Mouse (Mus musculus) CH12.LX (cell line): ENCODE data around the gene Frk.

Experiments used
- BHLHE40 ChIP-seq: IDR thresholded peaks from 2 replicates; pipeline ENCODE4 v1.6.1; 2011; ENCODE audit warnings: mild to moderate bottlenecking, low read depth, low read length, improper control_type of control experiment
- CTCF ChIP-seq, 2 experiments: IDR thresholded peaks in 1 of 2; conservative IDR thresholded peaks in 1 of 2; 2 replicates each; pipeline ENCODE4 v1.5.1; 2011 to 2012; ENCODE audit warnings: low read depth in 2 of 2, low read length in 2 of 2, improper control_type of control experiment in 1 of 2, inconsistent platforms in 1 of 2, mild to moderate bottlenecking in 1 of 2, moderate library complexity in 1 of 2
- E2F4 ChIP-seq: IDR thresholded peaks from 2 replicates; pipeline ENCODE4 v1.6.1; 2011; ENCODE audit warnings: low read depth, low read length, improper control_type of control experiment; ENCODE audit not compliant: insufficient replicate concordance
- ELF1 ChIP-seq: IDR thresholded peaks from 2 replicates; pipeline ENCODE4 v1.6.1; 2014; ENCODE audit warnings: low read depth, mild to moderate bottlenecking, inconsistent platforms, low read length, improper control_type of control experiment
- EP300 ChIP-seq: IDR thresholded peaks from 2 replicates; pipeline ENCODE4 v1.6.1; 2011; ENCODE audit warnings: low read length, improper control_type of control experiment
- GABPA ChIP-seq: IDR thresholded peaks from 2 replicates; pipeline ENCODE4 v1.6.1; 2012; ENCODE audit warnings: low read depth, low read length, improper control_type of control experiment, inconsistent platforms; ENCODE audit not compliant: insufficient replicate concordance
- HCFC1 ChIP-seq: IDR thresholded peaks from 2 replicates; pipeline ENCODE4 v1.6.1; 2012; ENCODE audit warnings: low read depth, mild to moderate bottlenecking, inconsistent platforms, low read length, improper control_type of control experiment
- JUND ChIP-seq: conservative IDR thresholded peaks from 2 replicates; pipeline ENCODE4 v1.6.1; 2011; ENCODE audit warnings: low read depth, low read length, improper control_type of control experiment
- MXI1 ChIP-seq: IDR thresholded peaks from 2 replicates; pipeline ENCODE4 v1.6.1; 2011; ENCODE audit warnings: mild to moderate bottlenecking, low read depth, low read length, improper control_type of control experiment
- MYC ChIP-seq: IDR thresholded peaks from 2 replicates; pipeline ENCODE4 v1.6.1; 2011; ENCODE audit warnings: low read depth, mild to moderate bottlenecking, improper control_type of control experiment, low read length
- POLR2A ChIP-seq: IDR thresholded peaks from 2 replicates; pipeline ENCODE4 v1.6.1; 2011; ENCODE audit warnings: low read depth, mild to moderate bottlenecking, improper control_type of control experiment, low read length
- SIN3A ChIP-seq: IDR thresholded peaks from 2 replicates; pipeline ENCODE4 v1.6.1; 2012; ENCODE audit warnings: low read length, improper control_type of control experiment, inconsistent platforms
- TCF12 ChIP-seq: IDR thresholded peaks from 2 replicates; pipeline ENCODE4 v1.6.1; 2014; ENCODE audit warnings: low read depth, mild to moderate bottlenecking, inconsistent platforms, low read length, improper control_type of control experiment

- no peak for TF ChIP-seq POLR2A
- no peak for TF ChIP-seq ELF1
- no peak for TF ChIP-seq E2F4
- TF ChIP-seq GABPA, result no peak
- no peak for TF ChIP-seq CTCF (conservative IDR thresholded peaks at IDR 0.05 in 1 of 2, IDR thresholded peaks at IDR 0.05 in 1 of 2; ENCODE audit: low read depth in 2 of 2, low read length in 2 of 2)
- TF ChIP-seq HCFC1, result no peak
- TF ChIP-seq MXI1, result no peak
- TF ChIP-seq BHLHE40, result no peak
- no peak for TF ChIP-seq JUND
- no peak for TF ChIP-seq SIN3A
- TF ChIP-seq MYC, result no peak
- no peak for TF ChIP-seq EP300
- TF ChIP-seq TCF12, result no peak
These were observed 57.5 kb downstream of the Frk start for GRCm38 (mm10) chr10:34540687-34541086.
